Mouse (Mus musculus) c-Kit-positive CD71-negative TER-119-negative erythroid progenitor cells, embryonic 14.5 days (primary cell): ENCODE results near the gene Ly9.

Source experiments
- DNase-seq: peaks from one replicate; pipeline ENCODE4 v3.0.0-alpha.2; 2013; ENCODE audit warnings: low read depth

Ly9 gene

DNA sequence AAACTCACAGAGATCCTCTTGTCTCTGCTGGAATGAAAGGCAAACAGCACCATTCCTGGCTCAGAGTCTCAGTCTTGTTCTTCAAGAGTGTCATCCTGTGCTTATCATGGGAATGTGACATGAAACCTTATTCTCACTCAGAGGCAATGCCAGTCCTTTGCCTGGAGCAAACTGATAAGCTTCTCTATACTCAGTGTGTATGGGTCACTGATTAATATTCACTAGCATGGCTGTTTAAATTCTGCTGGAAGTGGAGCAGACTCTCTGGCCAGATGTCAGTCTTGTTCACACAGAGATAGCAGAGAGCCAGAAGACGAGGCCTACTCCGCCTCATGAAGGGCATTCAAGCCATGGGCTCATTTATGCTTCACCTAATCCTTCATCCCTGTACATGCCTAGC lies 22.6 kb downstream of the Ly9 start:
- DNase-seq: no peak

DNA sequence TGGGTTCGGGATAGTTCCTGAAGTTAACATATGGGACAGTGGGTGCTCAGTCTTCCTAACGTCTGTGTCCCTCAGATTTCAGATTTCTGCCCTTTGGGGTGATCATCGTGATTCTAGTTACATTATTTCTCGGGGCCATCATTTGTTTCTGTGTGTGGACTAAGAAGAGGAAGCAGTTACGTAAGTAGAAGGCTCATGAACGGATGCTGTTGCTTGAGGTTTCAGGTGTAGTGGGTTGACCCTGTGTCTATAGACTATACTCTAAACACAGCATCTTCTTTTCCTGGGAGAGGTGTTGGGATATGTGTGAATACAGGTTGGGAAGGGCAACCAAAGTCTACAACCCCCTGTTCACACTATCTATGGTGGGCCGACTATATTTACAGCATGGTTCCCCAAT lies 30.0 kb downstream of the Ly9 start:
- DNase-seq: no peak

DNA sequence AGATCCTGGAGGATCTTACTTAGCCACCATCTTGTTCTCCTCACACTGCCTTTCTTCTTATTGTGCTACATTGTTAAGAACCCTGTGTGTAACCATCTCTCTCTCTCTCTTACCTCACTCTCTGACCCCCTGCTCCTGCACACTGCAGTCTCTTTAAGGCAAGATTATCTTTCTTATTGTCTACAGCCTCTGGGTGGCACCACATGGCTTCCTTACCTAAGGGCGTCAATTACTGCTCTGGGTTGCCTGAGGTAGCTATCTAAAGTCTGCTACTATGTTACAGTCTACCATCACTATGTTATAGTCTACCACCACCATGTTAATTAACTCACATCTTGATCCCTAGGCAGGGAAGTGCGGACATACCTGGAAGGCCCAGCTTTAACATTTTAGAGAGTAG lies 38.8 kb downstream of the Ly9 start:
- no peak for DNase-seq

DNA sequence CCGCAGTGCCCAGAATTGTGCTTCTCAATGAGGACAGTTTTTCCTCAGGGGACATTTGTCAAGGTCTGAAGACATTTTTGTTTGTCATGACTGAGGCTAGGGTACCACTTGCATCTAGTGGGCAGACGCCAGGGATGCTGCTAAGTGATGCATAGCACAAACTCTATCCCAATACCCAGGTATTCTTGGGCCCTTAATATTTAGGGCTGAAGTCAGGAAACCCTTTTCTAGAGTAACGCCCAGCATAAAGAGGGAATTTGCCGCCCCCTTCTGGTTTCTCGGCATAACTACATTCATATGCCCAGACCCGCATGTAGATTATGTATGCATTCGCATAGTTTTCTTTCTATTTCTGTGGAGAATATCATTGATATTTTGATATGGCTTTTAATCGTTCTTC lies 40.4 kb downstream of the Ly9 start:
- peak; percentile 91 for DNase-seq

DNA sequence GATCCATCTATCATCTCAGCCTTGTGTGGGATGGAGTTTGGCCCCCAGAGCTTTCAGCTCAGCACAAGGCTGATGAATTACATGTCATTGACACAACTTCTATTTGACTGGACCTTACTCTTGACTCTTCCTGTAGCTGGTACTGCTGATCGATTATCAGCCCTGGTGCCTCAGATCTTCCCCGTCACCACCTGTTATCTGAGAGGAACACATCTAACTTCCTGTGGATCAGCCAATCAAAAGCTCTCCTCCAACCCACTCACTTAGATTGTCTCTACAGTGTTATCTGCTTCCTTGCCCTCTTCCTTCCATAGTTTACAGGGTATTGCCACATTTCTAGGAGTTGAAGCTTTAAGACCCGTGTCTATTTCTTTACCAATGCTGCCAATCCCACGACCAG lies 41.3 kb downstream of the Ly9 start:
- no peak for DNase-seq

DNA sequence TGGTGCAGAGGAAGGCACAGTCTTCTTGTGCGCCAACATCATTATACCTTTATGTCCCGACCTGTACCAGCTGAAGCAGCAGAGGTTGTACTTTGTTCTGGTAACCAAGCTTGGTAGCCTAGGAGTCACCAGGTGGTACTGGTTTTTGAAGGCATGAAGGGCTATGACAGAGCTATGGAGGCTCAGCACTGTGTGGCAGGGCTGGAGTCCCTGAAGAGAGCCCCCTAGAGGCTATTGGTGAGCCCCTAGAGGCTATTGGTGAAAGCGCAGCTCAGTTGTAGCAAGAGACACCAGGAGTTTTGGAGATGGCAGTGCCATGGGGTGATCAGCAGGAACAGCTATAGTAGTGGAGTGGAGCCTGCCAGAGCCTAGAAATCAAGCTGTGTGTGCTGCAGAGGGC lies 43.0 kb downstream of the Ly9 start:
- DNase-seq: peak; percentile 84

DNA sequence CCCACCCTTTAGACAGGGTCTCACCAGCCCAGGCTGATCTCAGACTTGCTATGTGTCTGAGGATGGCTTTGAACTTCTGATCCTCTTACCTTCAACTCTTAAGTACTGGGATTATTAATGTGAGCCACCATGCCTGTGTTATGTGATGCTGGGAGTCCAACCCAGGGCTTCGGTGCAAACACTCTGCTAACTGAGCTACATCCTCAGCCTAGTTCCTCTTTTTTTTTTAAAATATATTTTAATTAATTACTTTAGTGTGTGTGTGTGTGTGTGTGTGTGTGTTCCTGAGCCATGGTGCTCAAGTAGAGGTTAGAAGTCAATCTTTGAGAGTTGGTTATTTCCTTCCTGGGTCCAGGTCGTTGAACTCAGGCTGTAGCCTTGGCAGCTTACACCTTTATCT lies 44.2 kb downstream of the Ly9 start:
- no peak for DNase-seq

DNA sequence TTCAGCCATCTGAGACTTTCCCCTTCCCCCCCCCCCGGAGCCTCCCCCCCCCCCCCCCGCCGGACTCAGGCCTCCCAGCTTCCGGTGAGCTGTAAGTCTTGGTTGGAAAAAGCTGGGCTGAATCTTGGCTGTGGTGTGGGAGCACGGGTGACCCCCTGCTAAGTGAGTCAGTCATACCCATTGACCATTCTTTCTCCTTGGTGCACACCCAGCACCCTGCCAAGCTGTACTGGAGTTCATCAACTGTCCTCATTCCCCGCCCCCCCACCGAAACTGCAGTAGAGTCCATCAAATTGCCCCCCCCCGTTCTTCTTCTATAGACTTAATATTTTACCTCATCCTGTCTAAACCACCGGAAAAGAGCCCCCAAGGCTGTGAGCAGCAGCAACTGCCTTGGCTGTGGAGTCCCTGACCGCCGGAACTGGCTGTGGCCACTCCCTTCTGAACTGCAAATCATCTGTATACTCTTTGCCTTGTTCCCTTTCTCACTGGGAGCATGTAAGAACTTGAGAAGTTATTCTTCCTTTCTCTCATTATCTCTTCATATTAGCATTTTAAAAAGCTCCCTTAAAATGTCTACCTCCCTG lies 45.5 kb downstream of the Ly9 start:
- DNase-seq: no peak

DNA sequence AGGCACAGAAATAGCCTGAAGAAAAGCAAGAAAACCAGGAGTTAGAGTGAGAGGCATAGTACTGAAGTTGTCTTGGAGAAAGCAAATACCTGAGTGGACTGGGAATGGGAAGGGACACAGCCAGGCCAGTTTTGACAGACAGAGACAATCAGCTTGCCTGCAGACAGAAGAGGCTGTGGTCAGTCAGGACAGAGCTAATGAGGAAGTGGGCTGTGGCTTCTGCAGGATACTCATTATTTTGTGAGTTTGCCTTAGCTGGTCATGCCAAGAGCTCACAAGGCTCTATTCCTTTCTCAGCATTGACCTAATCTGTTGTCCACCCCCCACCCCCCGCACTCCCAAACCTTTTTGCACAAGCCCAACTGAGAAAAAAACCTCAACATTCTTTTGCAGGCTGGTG lies 46.0 kb downstream of the Ly9 start:
- no peak for DNase-seq

DNA sequence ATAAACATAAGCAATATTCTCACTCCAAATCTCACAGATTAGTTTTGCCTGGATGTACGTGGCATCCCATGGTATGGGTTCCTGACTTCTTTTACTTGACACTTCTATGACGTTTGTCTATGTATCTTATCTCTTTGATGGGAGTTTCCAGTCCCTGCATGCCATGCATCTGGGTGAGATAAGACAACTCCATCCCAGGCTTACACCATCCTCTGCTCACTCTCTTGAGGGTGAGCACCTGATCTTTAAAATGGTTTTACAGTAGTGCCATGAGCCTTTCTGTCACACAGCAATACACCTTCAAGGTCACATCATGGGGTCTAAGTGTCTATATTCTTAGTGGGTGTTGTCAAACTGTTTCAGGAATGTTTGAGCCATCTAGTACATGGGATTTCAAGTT lies 46.9 kb downstream of the Ly9 start:
- no peak for DNase-seq

DNA sequence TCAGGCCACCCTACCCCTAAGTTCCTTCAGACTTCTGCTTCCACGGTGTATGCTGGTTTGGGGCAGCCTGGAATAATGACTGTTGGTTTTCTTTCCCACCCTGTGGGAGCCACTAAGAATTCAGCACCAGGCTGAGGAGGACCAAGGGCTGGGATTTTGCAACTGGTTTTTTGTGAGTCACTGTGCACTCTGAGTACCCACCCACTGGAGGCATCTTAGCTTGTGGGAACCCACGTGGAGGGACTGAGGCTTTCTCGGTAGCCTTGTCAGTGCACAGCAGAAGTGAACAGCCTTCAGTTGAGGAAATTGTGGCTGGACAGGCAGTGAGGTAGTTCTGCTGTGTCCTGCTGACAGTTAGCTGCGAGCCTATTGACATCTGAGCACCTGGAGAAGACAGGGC lies 48.3 kb downstream of the Ly9 start, which contains the start of gene Cd244a:
Gene Cd244a, plus strand, starts transcription at position 296 of the 400 bp plus-strand sequence.
- DNase-seq: peak; percentile 71

DNA sequence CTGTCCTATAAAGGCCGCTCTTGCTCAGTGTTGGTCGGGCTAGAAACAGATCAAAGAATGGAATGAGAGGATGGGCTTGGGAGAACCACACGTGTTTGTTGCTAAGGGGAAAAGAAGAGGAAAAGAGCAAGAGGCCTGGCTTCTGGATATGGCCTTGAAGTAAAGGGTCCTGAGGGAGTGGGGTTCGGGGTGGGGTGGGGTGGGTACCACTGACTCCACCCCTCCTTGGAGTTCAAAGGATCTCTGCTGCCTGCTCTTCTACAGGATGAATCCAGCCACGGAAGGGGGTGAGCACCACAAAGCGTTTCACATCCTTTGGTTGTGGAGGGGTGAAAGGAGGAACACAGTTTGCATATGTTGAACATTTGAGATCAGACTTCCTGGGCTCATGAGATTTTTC lies 48.8 kb downstream of the Ly9 start:
- no peak for DNase-seq

DNA sequence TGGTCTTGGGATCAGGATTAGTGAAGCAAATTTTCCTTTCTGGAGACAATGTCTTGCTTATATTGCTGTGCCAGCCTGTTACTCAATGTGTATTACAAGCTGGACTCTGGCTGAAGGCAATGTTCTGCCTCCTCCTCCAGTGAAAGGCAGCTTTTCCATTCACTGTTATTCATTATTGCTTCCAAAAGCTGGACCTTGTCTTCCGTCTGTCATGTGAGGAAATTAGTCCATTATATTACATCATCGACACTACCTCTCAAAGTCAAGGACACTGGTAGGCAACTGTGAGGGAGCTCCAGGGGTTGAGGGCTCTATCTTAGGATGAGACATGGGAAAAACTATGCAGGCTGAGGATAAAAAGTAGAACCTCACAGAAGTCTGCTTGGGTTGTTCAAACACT lies 50.8 kb downstream of the Ly9 start:
- no peak for DNase-seq

DNA sequence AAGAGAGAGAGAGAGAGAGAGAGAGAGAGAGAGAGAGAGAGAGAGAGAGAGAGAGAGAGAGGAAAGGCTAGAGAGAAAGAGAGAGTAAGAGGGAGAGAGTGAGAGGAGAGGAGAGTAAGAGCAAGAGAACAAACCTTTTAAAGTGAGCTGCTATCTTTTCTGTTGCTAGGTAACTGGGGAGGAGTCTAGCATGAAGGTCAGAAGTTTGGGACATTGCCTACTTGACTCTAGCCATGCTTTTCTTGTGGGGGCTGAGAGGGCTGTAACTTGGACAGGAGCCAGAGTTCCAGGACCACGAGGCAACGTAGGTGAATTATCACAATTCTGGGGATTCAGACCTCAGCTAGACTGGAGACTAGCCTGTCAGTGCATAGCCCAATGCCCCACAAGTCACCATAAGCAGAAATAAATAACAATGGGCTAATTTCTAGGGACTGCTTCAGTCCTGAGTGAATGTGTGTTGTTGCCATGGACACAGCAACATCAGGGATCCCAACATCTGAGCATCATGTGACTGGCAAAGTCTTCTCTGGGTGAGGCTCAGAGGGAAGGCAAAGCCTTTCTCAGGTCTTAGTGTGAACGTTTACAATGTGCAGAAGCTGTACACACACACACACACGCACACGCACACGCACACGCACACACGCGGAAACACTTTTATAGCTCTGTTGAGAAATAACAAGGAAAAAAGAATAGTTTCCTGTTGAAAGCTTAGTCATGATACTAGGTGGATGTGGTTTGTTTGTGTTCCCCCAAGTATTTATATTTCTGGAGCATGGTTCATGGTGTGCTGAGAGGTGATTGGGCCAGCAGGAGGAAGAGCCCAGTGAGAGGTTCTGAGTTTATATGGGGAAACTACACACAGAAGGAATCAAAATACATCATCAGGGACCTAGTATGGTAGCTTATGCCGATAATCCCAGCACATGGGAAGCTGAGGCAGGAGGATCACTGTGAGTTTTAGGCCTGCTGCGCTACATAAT lies 53.6 kb downstream of the Ly9 start:
- no peak for DNase-seq

DNA sequence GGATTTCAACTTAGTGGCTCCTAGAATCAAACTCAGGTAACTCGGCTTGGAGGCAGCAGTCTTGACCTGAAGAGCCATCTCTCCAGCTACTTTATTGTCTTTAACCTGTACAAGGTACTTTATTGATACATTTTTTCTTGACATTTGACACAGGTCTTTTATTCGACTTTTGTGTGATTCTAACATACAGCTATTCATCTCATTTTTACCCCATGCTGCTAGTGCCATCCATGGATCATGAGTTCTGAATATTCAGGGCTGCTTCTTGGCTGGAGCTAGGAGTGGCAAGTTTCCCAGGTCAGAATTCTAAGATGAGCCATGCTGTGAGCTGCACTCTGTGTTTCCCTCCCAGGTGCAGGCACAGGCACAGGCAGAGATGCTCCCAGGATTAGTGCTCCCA lies 55.0 kb downstream of the Ly9 start:
- DNase-seq: no peak

DNA sequence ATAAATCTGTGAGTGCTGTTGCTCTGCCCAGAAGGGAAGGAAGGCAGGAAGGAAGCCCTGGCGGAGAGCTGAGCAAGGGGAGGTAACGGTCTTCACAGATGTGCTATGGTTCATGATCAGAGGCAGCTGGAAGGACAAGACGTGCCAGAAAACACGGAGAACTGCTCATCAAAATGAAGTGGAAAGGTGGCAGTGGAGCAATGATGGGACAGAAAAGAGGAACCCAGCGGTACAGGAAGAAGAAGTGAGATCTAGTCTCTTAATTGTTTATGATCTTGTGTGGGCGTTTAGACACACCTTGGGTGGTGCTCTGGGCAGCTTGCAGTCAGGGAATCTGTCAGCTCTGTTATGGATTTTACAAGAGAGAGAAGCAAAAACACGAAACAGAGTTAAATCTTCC lies 55.9 kb downstream of the Ly9 start:
- no peak for DNase-seq

DNA sequence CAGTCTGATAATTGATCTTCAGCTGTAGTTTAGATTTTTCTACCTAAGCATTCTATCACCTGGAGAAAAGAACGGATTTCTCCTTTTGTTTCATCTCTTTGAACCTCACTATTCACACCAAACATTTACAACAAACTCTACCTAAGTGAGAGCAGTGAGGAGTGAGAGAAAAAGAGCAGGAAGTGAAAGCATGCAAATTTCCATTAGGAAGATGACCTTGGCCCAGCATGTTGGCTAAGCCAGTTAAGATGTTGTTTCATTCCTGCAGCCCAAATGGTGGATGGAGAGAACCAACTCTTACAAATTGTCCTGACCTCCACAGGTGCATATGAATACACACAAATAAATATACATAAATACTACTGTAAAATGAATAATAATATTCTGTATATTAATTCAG lies 66.5 kb downstream of the Ly9 start:
- no peak for DNase-seq
